Mouse (Mus musculus) bone marrow, adult 2 months (tissue): ENCODE measurements at regions not wholly inside any gene's neighbourhood (a gene's known extent, or its start where the extent isn't known, plus 50 kb on each side); places are given as distances from the start of the nearest gene placed in this dataset.

Experiments used
- CTCF ChIP-seq: fragments of 200-500 bp; IDR thresholded peaks from 2 replicates; pipeline ENCODE4 v1.5.1; 2011; ENCODE audit warnings: low read length, control low read depth; ENCODE audit not compliant: control insufficient read depth, insufficient read depth
- POLR2A ChIP-seq: fragments of 200-500 bp; IDR thresholded peaks from 2 replicates; pipeline ENCODE4 v1.6.1; 2011; ENCODE audit warnings: low read depth, mild to moderate bottlenecking, control low read depth, low read length, borderline replicate concordance; ENCODE audit not compliant: control insufficient read depth

DNA sequence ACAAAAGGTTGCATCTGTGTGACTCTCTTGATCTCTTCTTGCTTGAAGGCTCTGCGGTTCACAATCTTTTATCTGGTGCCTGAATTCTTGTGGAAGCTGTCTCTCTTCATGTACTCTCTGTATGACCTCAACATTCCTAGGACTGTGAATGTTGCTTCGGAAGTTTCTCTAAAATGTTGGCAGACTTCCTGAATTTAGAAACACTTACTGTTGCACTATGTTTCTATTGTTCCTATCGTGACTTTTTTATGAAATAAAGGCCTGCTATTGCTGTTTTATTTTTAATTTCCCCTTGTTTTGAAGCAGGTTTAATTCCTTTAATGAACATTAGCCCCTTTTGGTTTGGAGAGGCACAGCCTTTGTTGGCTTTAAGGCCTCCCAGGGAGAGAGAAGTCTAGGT, 114.0 kb upstream of the Etaa1 start:
- TF ChIP-seq POLR2A (no peak), CTCF (no peak)
